Mouse (Mus musculus) bone marrow macrophage, adult 2 months (primary cell): ENCODE measurements around the gene Suco. TPM values are rescaled to one million over a fixed set of nuclear protein-coding genes. Genes with fewer than 3 reads are reported as not detected.
A peak's percentile ranks its signal among the peaks of the same experiment; 100 is the strongest.

Experiments
- H3K27ac ChIP-seq: 2 replicates; pipeline ENCODE4 v1.5.1; 2012; ENCODE audit warnings: low read depth, low read length; ENCODE audit not compliant: insufficient read depth
- H3K4me1 ChIP-seq: 2 replicates; pipeline ENCODE4 v1.6.1; 2012; ENCODE audit warnings: low read length; ENCODE audit not compliant: control insufficient read depth, insufficient read depth
- H3K4me3 ChIP-seq: 2 replicates; pipeline ENCODE4 v1.5.1; 2012; ENCODE audit warnings: mild to moderate bottlenecking, low read length, moderate library complexity; ENCODE audit not compliant: insufficient read depth
- CTCF ChIP-seq: IDR thresholded peaks from 2 replicates; pipeline ENCODE4 v1.5.1; 2012; ENCODE audit warnings: low read depth, mild to moderate bottlenecking, low read length, moderate library complexity
- POLR2A ChIP-seq: IDR thresholded peaks from 2 replicates; pipeline ENCODE4 v1.6.1; 2012; ENCODE audit warnings: mild to moderate bottlenecking, low read depth, low read length, borderline replicate concordance
- polyA plus RNA-seq: library from polyadenylated mRNA; stranded (reverse); fragments of >200 nt; gene quantifications from 2 replicates; pipeline ENCODE4 v1.2.4, GENCODE M21; 2012; ENCODE audit not compliant: missing spikeins, insufficient read depth, insufficient read length

Suco gene
- polyA plus RNA-seq, 1 experiment: 20.1 TPM

DNA sequence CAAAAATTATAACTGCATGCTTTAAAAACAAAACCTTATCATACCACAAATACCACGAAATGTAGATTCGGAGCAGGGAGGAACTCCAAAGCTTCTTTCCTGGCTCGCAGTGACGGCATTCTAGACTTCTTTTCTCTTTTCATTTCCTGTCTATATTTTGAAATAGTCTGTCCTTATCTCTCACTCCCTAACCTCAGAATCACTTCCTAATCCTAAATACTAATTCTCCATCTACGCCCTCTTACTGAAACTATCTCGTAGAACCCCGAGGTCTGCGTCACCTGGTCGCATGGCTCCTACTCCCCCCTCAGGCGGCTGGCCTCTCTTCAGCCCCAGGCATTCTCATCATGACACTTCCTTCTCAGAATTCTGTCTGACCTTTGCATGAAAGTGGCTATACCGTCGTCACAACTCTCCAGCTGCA, 109.4 kb downstream of the Suco start:
- TF ChIP-seq POLR2A (no peak), CTCF (no peak)
- no peaks in the 10 kb centered on the region for H3K4me1 ChIP-seq
- H3K4me3 ChIP-seq: peak overlapping the region; percentile 46
- no peak overlapping the region for H3K27ac ChIP-seq

DNA sequence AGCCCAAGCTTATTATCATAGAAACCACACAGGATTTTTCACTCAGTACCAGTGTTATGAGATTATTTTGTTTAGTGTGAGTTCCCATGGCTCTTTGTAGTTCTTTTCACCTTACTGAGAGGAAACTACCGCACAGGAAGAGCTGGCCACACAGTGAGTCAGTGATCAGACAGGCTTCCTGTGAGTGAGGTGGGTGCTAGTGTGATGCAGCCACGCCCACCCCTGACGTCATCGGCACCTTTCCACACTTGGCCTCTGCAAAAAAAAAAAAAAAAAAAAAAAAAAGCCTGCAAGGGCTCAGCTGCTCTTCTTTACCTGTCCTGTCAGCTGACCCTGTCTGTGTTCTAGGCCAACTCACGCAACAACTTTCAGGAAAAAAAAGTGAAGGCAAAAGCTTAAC, 109.8 kb downstream of the Suco start:
- Histone ChIP-seq H3K4me1 (no peaks in the 10 kb centered on the region), H3K27ac (no peak overlapping the region), H3K4me3 (peak overlapping the region; percentile 46; the same call in 1 of the 2 replicates)
- TF ChIP-seq CTCF (no peak), POLR2A (no peak)

Other genes with a start within 250 kb of the Suco start
- gene Fasl, start 88.2 kb downstream of the Suco start, polyA plus RNA-seq: not detected in 2 replicates
- 21.1 and 25.8 TPM in 2 replicates for gene Pigc, start 92.5 kb upstream of the Suco start, polyA plus RNA-seq
- gene 4930558K02Rik, start 103.0 kb upstream of the Suco start, polyA plus RNA-seq: not detected in 2 replicates